Mouse (Mus musculus) G1E (cell line): ENCODE measurements around the gene Wnt11.

Experiments used
- CTCF ChIP-seq: IDR thresholded peaks from 2 replicates; pipeline ENCODE4 v1.5.1; 2012; ENCODE audit warnings: low read depth, low read length, inconsistent platforms, mixed read lengths
- GATA1 ChIP-seq: IDR thresholded peaks from 2 replicates; pipeline ENCODE4 v1.6.1; 2012; ENCODE audit warnings: borderline replicate concordance, low read length, inconsistent platforms, mixed read lengths
- POLR2AphosphoS5 ChIP-seq: IDR thresholded peaks from 2 replicates; pipeline ENCODE4 v1.6.1; 2012; ENCODE audit warnings: low read depth, low read length, inconsistent platforms; ENCODE audit not compliant: insufficient replicate concordance

DNA sequence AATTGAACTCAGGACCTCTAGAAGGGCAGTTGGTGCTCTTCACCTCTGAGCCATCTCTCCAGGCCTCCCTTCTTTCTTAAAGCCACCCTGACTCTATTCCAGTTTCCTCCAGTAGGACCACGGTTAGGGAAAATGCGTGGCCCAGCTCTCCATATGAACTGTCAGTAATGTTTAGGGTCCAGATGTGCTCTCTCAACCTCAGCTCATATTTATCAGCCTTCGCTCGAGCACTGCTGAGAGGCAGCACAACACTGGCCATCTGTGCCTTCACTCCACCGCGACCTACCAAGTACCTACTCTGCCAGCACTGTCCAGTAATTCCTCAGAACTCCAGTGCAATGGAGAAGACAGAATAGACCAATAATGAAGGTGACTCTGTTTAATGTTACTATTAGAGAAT is 12.0 kb upstream of the Wnt11 start:
- TF ChIP-seq POLR2AphosphoS5 (no peak), CTCF (no peak), GATA1 (no peak)
